Mouse (Mus musculus): ENCODE measurements around the gene 6430571L13Rik.

6430571L13Rik gene

GRCm38 (mm10) chr9:107340267-107340859, at the start of gene 6430571L13Rik:
6430571L13Rik (plus strand) TSS chr9:107340602.
- Histone ChIP-seq H3K27me3 (ENCODE audit: insufficient read depth, low read length) (peaks cover 31% of the 10 kb centered on the region), H3K36me3 (ENCODE audit: insufficient read depth, low read length) (peaks cover 8% of the 10 kb centered on the region), H3K4me3 (replicated peaks; ENCODE audit: low read length) (peak within 1 kb of the TSS; percentile 77), H3K4me1 (replicated peaks; ENCODE audit: low read depth, low read length) (peaks cover 40% of the 10 kb centered on the region), H3K9me3 (ENCODE audit: low read length) (no peaks in the 10 kb centered on the region)
- TF ChIP-seq POU5F1 (IDR thresholded peaks at IDR 0.05; ENCODE audit: borderline replicate concordance, low read length): no peak
- no peak for TF ChIP-seq NANOG (IDR thresholded peaks at IDR 0.05; ENCODE audit: borderline replicate concordance, low read length)
- no peak for TF ChIP-seq CTCF (conservative IDR thresholded peaks at IDR 0.05; ENCODE audit: low read length)

- peaks cover 56% of the 10 kb centered on the region for H3K4me1 ChIP-seq (replicated peaks; ENCODE audit: low read depth, low read length)
- peaks cover 7% of the 10 kb centered on the region for H3K27me3 ChIP-seq (ENCODE audit: insufficient read depth, low read length)
- H3K4me3 ChIP-seq (replicated peaks; ENCODE audit: low read length): no peak overlapping the region
- TF ChIP-seq CTCF (conservative IDR thresholded peaks at IDR 0.05; ENCODE audit: low read length): peak; percentile 98
- no peak for TF ChIP-seq NANOG (IDR thresholded peaks at IDR 0.05; ENCODE audit: borderline replicate concordance, low read length)
- TF ChIP-seq POU5F1 (IDR thresholded peaks at IDR 0.05; ENCODE audit: borderline replicate concordance, low read length): no peak
- H3K9me3 ChIP-seq (ENCODE audit: low read length): no peaks in the 10 kb centered on the region
- peaks cover 21% of the 10 kb centered on the region for H3K36me3 ChIP-seq (ENCODE audit: insufficient read depth, low read length)
Measured at GRCm38 (mm10) chr9:107290897-107291296, 49.5 kb upstream of the 6430571L13Rik start.

- no peaks in the 10 kb centered on the region for H3K36me3 ChIP-seq (ENCODE audit: insufficient read depth, low read length)
- peak; percentile 42 for TF ChIP-seq CTCF (conservative IDR thresholded peaks at IDR 0.05; ENCODE audit: low read length)
- no peak for TF ChIP-seq NANOG (IDR thresholded peaks at IDR 0.05; ENCODE audit: borderline replicate concordance, low read length)
- H3K27me3 ChIP-seq (ENCODE audit: insufficient read depth, low read length): peaks cover 25% of the 10 kb centered on the region
- H3K4me3 ChIP-seq (replicated peaks; ENCODE audit: low read length): no peak overlapping the region
- no peaks in the 10 kb centered on the region for H3K9me3 ChIP-seq (ENCODE audit: low read length)
- peaks cover 52% of the 10 kb centered on the region for H3K4me1 ChIP-seq (replicated peaks; ENCODE audit: low read depth, low read length)
Measured at GRCm38 (mm10) chr9:107294249-107294648, 46.2 kb upstream of the 6430571L13Rik start.

- H3K36me3 ChIP-seq (ENCODE audit: insufficient read depth, low read length): peaks cover 5% of the 10 kb centered on the region
- H3K27me3 ChIP-seq (ENCODE audit: insufficient read depth, low read length): peaks cover 35% of the 10 kb centered on the region
- no peak for TF ChIP-seq POU5F1 (IDR thresholded peaks at IDR 0.05; ENCODE audit: borderline replicate concordance, low read length)
- no peak for TF ChIP-seq CTCF (conservative IDR thresholded peaks at IDR 0.05; ENCODE audit: low read length)
- TF ChIP-seq NANOG (IDR thresholded peaks at IDR 0.05; ENCODE audit: borderline replicate concordance, low read length): no peak
- H3K9me3 ChIP-seq (ENCODE audit: low read length): no peaks in the 10 kb centered on the region
- no peak overlapping the region for H3K4me3 ChIP-seq (replicated peaks; ENCODE audit: low read length)
- peaks cover 55% of the 10 kb centered on the region for H3K4me1 ChIP-seq (replicated peaks; ENCODE audit: low read depth, low read length)
Measured at GRCm38 (mm10) chr9:107295616-107296015, 44.8 kb upstream of the 6430571L13Rik start.

- H3K36me3 ChIP-seq (ENCODE audit: insufficient read depth, low read length): peaks cover 7% of the 10 kb centered on the region
- peaks cover 57% of the 10 kb centered on the region for H3K4me1 ChIP-seq (replicated peaks; ENCODE audit: low read depth, low read length)
- no peaks in the 10 kb centered on the region for H3K9me3 ChIP-seq (ENCODE audit: low read length)
- H3K4me3 ChIP-seq (replicated peaks; ENCODE audit: low read length): peak within 1 kb of the TSS; percentile 80
- TF ChIP-seq NANOG (IDR thresholded peaks at IDR 0.05; ENCODE audit: borderline replicate concordance, low read length): no peak
- TF ChIP-seq CTCF (conservative IDR thresholded peaks at IDR 0.05; ENCODE audit: low read length): no peak
- no peak for TF ChIP-seq POU5F1 (IDR thresholded peaks at IDR 0.05; ENCODE audit: borderline replicate concordance, low read length)
- peaks cover 37% of the 10 kb centered on the region for H3K27me3 ChIP-seq (ENCODE audit: insufficient read depth, low read length)
Measured at GRCm38 (mm10) chr9:107296016-107296040, 44.6 kb upstream of the 6430571L13Rik start, which contains the start of gene Cish. Cish (plus strand) TSS chr9:107296026.

- H3K36me3 ChIP-seq (ENCODE audit: insufficient read depth, low read length): peaks cover 9% of the 10 kb centered on the region
- H3K4me1 ChIP-seq (replicated peaks; ENCODE audit: low read depth, low read length): peaks cover 59% of the 10 kb centered on the region
- H3K4me3 ChIP-seq (replicated peaks; ENCODE audit: low read length): peak overlapping the region; percentile 80
- TF ChIP-seq POU5F1 (IDR thresholded peaks at IDR 0.05; ENCODE audit: borderline replicate concordance, low read length): no peak
- TF ChIP-seq NANOG (IDR thresholded peaks at IDR 0.05; ENCODE audit: borderline replicate concordance, low read length): no peak
- H3K27me3 ChIP-seq (ENCODE audit: insufficient read depth, low read length): peaks cover 38% of the 10 kb centered on the region
- no peaks in the 10 kb centered on the region for H3K9me3 ChIP-seq (ENCODE audit: low read length)
Measured at GRCm38 (mm10) chr9:107296041-107296440, 44.4 kb upstream of the 6430571L13Rik start.

- H3K9me3 ChIP-seq (ENCODE audit: low read length): no peaks in the 10 kb centered on the region
- no peak for TF ChIP-seq POU5F1 (IDR thresholded peaks at IDR 0.05; ENCODE audit: borderline replicate concordance, low read length)
- peaks cover 14% of the 10 kb centered on the region for H3K36me3 ChIP-seq (ENCODE audit: insufficient read depth, low read length)
- peaks cover 64% of the 10 kb centered on the region for H3K4me1 ChIP-seq (replicated peaks; ENCODE audit: low read depth, low read length)
- H3K27me3 ChIP-seq (ENCODE audit: insufficient read depth, low read length): peaks cover 38% of the 10 kb centered on the region
- H3K4me3 ChIP-seq (replicated peaks; ENCODE audit: low read length): peak overlapping the region; percentile 80
Measured at GRCm38 (mm10) chr9:107296501-107296965, 43.9 kb upstream of the 6430571L13Rik start.

GRCm38 (mm10) chr9:107297059-107297458, 43.3 kb upstream of the 6430571L13Rik start:
- H3K36me3 ChIP-seq (ENCODE audit: insufficient read depth, low read length): peaks cover 18% of the 10 kb centered on the region
- TF ChIP-seq CTCF (conservative IDR thresholded peaks at IDR 0.05; ENCODE audit: low read length): no peak
- no peak for TF ChIP-seq NANOG (IDR thresholded peaks at IDR 0.05; ENCODE audit: borderline replicate concordance, low read length)
- TF ChIP-seq POU5F1 (IDR thresholded peaks at IDR 0.05; ENCODE audit: borderline replicate concordance, low read length): no peak
- H3K27me3 ChIP-seq (ENCODE audit: insufficient read depth, low read length): peaks cover 38% of the 10 kb centered on the region
- H3K9me3 ChIP-seq (ENCODE audit: low read length): no peaks in the 10 kb centered on the region
- H3K4me1 ChIP-seq (replicated peaks; ENCODE audit: low read depth, low read length): peaks cover 69% of the 10 kb centered on the region
- peak overlapping the region; percentile 80 for H3K4me3 ChIP-seq (replicated peaks; ENCODE audit: low read length)

GRCm38 (mm10) chr9:107297658-107298057, 42.7 kb upstream of the 6430571L13Rik start:
- Histone ChIP-seq H3K27me3 (ENCODE audit: insufficient read depth, low read length) (peaks cover 38% of the 10 kb centered on the region), H3K4me3 (replicated peaks; ENCODE audit: low read length) (peak overlapping the region; percentile 80; the same call in 1 of the 2 replicates), H3K36me3 (ENCODE audit: insufficient read depth, low read length) (peaks cover 18% of the 10 kb centered on the region), H3K4me1 (replicated peaks; ENCODE audit: low read depth, low read length) (peaks cover 73% of the 10 kb centered on the region), H3K9me3 (ENCODE audit: low read length) (no peaks in the 10 kb centered on the region)
- no peak for TF ChIP-seq POU5F1 (IDR thresholded peaks at IDR 0.05; ENCODE audit: borderline replicate concordance, low read length)
- no peak for TF ChIP-seq CTCF (conservative IDR thresholded peaks at IDR 0.05; ENCODE audit: low read length)
- no peak for TF ChIP-seq NANOG (IDR thresholded peaks at IDR 0.05; ENCODE audit: borderline replicate concordance, low read length)

All from E14TG2a.4 (cell line).